Mouse (Mus musculus): ENCODE results near the gene Sgip1.

The Sgip1 gene

DNA sequence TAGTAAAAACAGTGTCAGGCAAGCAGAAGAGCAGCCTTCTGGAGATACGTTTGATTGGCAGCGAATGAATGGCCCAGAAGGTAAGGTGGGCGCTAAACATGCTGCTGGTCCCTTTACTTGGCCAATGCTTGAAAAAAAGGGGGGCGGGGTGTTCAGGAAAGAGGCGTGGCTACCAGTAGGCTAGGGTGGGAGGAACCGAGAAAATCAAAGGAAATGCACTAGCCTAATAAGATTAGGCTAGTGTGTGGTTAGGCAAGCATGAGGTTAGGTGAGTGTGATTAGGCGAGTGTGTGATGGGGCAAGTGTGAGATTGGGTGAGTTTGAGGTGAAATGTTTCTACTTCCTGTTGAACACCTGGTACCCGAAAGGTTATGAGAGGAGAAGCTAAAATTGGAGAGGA lies at the start of gene Sgip1:
TSS of gene Sgip1 (plus strand) at position 11 of the 400 bp plus-strand sequence.
- in situ Hi-C loops (cut with MboI, MseI) = no loop called here

DNA sequence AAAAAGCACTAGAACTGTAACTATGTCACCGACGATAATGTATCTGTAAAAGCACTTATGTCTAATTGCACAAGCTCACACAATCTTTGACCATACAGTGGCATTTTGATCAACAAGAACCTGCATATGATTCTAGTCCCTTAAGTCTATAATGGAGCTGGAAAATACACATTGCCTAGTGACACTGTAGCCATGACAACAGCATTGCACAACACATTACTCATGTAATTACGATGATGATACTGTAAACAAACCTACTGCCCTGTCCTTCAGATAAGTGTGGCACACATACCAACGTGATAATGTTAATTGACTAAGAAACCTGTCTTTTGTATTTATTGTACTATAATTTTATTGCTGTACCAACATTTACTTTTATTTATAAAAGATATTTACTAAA lies 49.7 kb upstream of the Sgip1 start:
- in situ Hi-C loops (cut with MboI, MseI) = no loop called here

DNA sequence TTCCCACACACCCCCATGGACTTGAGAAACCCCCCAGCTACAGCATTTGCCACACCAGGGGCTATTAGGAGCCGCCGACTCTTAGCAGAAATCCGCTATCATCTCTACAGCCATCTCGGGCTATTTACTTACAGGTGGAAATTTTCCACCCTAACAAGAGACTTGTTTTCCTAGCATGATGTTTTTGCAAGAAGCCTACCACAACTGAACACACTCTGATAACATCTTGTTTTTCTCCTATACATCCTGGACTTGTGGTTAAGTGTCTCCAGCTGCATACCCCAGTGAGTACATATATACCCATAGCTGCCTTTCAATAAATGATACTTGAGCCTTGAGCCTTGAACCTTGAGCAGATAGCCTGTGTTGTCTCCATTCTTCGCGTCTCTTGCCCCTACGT lies 43.1 kb upstream of the Sgip1 start:
- in situ Hi-C loops (cut with MboI, MseI) = no loop called here

DNA sequence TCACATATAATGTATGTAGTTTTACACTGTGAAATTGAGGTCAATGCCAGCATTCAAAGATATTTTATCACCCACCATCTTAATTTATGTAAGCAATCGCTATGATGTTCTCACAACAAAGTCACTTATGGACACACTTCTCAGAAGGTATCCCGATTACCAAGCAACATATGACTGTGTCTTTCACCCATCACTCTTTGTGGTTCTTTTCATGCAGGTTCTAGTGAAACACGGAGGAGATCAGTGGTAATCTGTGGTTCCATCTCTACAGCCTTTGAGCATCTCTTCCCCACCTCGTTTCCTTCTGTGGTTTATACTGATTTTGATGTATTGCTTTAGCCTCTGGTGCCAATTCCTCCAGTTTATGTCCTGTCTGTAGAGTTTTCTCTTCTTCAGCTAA lies 29.4 kb upstream of the Sgip1 start:
- in situ Hi-C loops (cut with MboI, MseI) = loop anchor here (5.0 to 10.0 kb wide), 2 partner anchors 229 to 263 kb away; partner anchors contain the start of gene Tctex1d1 (in 1 of the 2)

DNA sequence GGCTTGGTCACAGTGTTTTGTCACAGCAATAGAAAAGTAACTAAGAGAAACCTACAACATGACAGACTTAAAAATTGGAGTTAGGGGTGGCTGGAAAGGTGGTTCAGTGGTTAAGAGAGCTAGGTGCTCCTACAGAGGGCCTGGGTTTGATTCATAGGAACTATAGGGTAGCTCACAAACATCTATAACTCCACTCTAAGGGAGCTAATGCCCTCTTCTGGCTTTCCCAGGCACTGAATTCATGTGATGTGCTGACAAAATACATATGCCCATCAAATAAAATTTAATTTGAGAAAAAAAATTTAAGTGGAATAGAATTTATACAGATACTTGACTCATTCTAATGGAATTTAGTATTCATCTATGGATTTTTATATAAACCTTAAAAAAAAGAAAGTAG lies 25.6 kb upstream of the Sgip1 start:
- in situ Hi-C loops (cut with MboI, MseI) = loop anchor here in 1 of 2 experiments (5.0 to 10.0 kb wide), 2 partner anchors 53 to 259 kb away; partner anchors contain the start of gene Tctex1d1

DNA sequence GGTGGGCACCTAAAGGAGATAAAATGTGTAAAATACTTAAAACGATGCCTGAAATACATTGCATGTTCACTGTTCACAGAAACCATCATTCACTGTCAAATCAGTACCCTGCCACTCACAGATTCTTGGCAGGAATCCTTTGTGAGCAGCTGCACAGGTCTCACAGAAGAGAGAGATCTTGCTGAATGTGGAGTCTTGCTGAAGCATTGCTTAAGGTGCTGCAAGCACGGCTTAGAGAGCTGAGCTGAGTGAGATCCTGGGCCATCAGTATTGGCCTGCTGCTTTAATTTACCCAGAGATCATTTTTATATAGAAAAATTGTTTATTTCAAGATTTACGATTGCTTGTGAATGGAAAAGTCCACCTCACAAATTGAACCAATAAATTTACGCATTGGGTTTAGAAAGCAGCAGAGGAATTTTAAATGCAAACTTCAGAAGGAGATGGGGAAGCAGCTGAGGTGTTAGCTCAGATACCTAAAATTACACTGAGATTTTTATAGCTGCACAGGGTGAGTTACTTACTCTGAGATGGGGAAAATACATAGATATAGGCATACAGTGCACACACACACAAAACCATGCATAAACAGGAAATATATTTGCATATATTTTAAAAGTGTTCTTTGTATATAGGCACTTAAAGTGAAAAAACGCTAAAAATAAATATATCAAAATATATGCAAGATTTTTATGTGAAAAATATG lies 23.8 kb upstream of the Sgip1 start:
- in situ Hi-C loops (cut with MboI, MseI) = loop anchor here in 1 of 2 experiments (5.0 to 10.0 kb wide), 2 partner anchors 55 to 258 kb away; partner anchors contain the start of gene Tctex1d1

DNA sequence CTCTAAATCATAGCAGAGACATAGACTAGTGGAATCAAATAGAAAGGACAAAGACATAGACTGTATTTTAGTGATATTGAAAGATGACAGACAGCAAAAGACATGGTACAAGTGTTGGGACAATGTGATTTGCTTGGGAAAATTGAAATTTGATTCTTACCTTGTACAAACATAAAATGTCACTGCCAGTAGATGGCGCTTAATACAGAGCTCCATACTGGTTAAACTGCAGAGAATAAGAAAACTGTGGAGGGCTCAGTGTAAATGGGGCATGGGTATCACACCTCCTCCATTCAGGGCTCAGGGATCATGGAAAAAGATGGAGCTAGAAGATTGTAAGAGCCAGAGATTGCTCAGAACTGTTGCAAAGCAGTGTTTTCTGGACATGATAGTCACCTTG lies 21.6 kb upstream of the Sgip1 start:
- in situ Hi-C loops (cut with MboI, MseI) = loop anchor here in 1 of 2 experiments (5.0 to 10.0 kb wide), 2 partner anchors 57 to 255 kb away; partner anchors contain the start of gene Tctex1d1

DNA sequence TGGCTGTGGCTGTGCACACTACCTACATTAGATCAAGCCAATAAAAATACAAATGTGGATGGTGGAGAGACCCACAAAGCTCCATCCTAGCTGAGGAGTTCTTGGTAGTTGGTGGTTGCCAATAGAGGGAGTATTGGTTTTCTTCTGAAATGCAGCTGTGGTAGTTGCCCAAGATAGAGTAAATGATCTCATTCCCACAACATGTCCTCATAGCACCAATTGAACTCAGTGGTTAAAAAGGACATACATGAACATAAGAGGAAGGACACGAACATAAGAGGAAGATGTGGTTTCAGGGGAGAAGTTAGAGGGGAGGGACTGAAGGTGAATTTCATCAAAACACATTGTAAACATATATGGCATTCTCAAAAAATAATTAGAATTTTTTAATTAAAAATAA lies 21.1 kb upstream of the Sgip1 start:
- in situ Hi-C loops (cut with MboI, MseI) = loop anchor here in 1 of 2 experiments (5.0 to 10.0 kb wide), 2 partner anchors 58 to 255 kb away; partner anchors contain the start of gene Tctex1d1

DNA sequence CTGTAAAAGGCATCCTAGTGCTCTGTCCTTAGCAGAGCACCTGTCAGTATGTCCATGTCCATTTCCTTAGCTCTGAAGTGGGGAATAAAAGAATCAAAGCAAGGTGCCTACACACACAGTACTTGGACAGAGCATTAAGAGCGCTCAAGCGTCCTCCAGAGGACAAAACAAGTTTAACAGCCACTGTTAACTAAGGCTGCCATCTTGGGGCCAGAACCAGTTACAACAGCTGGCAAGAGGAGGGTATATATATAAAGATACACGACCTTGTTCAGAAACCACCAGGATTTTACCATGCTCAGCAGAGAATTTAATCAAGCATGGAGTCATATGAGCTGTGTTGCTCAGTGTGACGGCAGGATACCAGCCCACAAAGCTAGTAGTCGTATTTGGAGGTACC lies 16.7 kb upstream of the Sgip1 start:
- in situ Hi-C loops (cut with MboI, MseI) = no loop called here

DNA sequence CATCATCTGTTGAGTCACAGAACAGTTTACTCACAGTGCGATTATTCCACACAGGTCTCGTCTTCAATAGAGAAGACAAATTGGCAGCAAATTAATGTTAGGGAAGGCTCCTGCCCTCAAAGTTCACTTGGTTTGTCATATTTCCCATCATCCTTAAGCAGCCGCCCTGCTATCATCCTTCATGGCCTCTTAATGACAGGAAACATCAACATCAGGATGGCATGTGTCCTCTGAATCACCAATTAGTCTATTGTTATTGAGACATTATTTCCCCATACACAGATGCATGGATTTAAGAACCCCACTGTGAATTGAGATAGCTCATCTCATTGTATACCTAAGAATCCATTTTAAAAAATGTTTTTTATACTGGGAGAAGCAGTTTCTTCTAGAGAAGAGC lies 10.1 kb upstream of the Sgip1 start:
- in situ Hi-C loops (cut with MboI, MseI) = no loop called here

DNA sequence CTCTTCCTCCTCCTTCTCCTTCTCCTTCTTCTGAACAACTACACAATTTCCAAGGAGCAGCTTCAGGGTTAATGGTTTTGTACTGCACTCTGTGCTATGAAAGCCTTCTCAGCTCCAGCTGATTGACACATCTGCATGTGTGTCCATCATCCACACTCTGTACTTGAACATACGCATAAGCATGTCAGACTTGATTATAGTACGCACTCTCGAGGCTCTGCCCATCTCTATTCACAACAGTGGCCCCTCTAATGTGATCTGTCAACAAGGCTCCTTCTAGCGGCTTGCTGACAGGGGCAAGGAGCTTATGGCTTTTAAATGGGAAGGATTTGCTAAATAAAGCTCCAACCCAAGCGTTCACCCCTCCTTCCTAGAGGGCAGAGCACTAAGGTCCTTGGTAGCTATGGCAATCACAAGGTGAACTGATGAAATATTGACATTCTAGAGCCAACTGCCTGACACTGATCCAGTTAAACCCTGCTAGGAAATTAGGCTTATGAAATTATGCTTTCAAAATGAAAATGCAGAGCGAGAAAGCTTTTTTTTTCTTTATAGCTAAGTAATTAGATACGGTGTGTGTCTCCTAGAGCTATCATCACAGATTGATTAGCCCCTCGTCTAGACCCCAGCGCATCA lies 7.0 kb upstream of the Sgip1 start:
- in situ Hi-C loops (cut with MboI, MseI) = no loop called here

DNA sequence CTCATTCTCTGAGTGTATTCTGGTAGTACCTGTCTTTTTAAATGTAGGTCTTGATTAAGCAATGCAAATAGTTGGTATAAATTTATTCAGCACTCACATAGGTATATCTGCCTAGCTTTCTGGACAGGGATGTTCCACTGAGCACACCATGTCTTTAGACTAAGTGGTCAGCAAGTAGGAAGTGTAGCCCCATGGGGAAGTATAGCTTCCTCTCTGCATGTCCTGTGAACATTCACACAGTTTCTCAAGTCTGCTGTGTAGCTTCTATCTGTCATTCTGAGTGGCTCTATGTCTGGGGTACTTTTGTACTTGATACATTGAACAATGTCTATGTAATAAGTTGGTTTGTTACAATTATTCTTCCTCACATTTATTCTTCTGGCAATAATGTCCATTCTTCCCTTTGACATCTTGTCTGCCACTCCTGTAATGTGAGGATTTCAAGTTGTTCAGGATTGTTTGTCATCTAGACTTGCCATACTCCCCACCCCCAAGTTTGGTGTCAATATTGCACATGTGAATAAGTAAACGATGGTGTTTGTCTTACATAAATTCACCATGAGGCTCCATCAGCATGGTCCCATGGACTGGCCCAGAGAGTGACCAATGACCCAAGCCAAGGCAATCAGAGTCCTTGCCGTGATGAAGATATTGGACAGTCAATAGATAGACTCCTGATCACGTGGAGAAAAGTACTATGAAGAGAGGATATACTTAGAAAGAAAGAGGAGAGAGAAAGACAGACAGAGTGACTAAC lies 12.4 kb downstream of the Sgip1 start:
- in situ Hi-C loops (cut with MboI, MseI) = no loop called here

DNA sequence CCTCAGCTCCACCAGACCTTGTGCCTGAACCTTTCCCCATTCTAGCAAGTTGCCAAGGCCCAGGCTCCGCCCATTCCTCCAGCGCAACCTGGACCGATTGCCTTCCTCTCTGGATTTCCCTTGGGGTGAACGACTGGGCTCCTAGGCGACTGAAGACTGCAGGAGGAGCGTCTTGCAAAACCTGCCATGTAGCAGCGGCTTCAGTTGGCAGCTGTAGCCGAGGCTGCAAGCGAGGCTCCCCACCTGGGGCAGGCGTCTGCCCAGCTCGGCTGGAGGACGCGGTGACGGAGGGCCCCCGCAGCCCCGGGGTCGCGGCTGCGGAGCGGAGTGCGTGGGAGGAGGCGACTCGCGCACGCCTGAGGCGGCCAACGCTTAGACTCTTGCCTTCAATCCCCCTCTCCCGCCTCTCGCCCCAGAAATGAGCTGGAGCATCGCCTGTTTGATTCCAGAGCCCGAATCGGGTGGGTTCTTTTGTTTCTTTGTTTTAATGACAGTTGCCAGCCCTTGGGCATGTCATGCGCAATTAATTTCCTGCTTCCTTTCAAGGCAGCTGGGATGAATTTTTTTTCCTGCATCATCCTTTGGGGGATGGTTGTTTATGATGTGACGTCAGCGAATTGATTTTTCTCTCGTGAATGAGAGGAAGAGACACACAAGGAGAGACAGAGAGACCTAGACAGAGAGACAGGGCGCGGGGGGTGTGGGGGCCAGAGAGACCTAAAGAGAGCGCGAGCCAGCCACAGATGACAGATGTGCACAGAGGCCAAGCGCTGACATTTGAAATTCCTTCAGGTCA lies 18.2 kb downstream of the Sgip1 start:
- in situ Hi-C loops (cut with MboI, MseI) = no loop called here

DNA sequence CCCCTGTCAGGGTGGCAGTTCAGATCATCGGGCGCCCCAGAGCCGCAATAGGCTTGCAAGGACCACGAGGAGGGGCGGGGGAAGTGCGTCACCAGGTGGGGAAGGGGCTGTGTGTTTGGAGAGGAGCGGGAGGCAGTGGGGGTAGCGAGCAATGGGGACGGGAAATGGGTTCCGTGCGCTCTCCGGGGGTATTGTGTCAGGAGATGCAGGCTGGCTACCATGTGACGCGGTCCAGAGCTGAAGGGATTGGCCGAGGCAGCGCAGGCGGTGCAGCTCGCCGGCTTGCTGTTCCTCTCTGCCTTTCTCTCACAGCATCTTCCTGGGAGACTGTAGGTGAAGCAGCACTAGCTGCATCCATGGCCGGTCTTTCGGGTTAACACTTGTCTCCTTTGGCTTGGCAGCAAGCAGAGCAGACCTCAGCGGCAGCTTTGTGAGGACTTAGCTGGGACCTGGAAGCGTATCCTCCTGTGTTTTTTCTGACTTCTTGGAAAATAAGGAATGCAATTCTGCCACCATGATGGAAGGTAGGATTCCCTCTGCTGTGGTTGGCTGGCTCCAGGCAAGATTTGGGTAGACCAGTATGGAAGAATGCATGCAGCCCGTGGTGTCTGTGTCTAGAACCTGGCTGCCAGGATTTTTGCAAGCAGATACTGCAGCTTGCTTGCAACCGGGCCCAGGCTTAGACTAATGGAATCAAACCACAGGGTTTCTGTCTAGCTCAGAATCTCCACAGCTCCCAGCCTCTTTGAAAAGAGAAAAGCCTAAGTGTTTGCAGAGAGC lies 19.1 kb downstream of the Sgip1 start:
- in situ Hi-C loops (cut with MboI, MseI) = no loop called here

DNA sequence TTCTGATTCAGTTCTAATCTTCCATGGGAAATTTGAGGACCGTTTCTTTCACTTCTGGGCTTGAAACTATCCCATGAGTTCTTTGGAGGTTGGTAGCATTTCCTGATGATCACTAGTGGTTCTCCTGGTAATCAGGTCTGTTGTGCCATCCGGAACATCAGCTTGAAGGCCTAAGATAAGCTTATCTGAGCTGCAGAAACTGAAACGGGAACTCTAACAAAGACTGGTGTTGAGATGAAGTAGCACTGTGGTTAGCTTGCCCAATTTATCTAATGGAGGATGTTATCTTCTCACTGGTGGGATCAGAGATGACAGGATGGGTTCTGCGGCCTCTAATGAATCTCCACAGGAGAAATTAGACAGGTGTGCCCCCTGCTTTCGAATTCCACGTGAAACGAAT lies 21.0 kb downstream of the Sgip1 start:
- in situ Hi-C loops (cut with MboI, MseI) = no loop called here

DNA sequence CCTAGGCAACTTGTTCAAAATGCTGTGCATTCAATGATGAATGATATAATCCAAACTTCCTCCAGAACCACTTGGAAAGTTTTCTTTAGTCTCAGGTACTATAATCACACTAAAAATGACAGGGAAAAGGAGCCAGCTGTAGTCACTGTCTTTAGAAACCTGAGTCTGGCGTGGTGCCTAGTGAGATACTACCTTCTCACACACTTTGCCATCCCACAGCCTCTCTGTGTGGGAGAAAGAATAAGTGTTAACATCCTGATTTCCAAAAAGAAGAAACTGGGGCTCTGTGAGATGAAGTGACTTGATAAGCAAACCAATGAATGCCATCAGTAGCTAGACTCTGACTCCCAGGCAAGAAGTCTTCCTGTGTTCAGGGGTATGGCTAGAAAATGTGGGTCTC lies 28.0 kb downstream of the Sgip1 start:
- in situ Hi-C loops (cut with MboI, MseI) = no loop called here

DNA sequence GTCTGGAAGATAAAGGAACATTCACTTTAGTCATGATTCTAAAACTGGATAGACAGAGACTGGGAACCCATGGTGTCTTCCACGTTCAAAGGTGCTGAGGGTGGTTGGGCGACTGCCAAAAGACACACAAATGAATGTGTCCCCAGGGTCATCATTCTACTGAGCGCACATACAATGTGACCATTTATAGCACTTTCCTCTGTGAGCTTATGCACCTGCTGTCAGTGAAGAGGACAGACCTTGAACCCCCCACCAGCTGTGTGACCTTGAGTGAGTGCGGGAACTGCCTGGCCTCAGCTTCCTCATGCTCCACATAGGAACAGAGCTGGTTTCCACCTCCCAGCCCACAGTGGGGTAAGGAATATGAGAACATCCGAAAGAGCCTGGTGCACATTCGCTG lies 28.8 kb downstream of the Sgip1 start:
- in situ Hi-C loops (cut with MboI, MseI) = no loop called here

DNA sequence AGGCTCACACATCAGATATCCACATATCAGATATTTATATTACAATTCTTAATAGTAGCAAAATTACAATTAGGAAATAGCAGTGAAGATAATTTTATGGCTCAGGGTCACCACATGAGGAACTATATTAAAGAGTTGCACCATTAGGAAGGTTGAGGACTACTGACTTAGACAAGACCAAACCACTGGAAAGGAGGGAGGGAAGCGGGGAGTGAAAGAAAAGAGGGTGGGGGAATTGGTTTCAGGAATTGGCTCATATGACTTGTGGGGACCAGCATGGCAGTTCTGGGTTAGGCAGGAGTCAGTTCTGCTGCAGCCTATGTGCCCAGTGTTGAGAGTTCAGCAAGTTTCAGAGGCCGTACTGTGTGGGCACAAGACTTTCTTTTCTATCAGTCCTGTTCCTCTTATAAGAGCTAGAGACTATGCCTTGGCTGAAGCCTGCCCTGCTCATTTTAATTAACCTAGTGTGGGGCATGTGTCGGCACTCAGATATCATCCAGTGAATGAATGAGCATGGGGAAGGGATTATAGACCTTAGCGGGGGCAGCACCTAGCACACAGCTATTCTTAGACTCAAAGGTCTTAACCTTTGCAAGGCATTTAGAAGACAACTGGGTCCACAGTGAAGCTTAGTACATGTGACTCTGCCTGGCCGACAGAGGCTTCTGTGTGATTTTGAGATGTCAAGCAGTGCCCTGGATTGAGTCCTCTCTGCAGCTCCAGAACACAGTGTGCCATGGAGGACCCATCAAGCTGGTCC lies 30.7 kb downstream of the Sgip1 start:
- in situ Hi-C loops (cut with MboI, MseI) = no loop called here

DNA sequence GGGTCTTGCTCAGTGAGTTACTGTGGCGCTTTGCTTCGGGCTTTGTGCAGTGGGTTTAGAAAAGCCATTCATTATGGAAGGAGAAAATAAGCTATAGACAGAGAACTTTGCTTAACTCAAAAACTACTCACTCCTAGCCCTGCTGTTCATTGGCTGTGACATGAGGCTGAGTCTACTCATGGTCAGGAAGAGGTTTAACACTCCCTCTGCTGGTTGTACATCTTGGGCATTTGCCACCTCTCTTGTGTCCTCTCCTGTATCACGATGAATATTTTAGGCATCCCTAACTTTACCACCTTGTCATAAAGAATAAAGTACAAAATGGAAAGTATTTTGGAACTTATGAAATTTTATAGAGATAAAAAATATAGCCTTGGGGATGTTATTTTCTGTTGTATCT lies 32.1 kb downstream of the Sgip1 start:
- in situ Hi-C loops (cut with MboI, MseI) = no loop called here

DNA sequence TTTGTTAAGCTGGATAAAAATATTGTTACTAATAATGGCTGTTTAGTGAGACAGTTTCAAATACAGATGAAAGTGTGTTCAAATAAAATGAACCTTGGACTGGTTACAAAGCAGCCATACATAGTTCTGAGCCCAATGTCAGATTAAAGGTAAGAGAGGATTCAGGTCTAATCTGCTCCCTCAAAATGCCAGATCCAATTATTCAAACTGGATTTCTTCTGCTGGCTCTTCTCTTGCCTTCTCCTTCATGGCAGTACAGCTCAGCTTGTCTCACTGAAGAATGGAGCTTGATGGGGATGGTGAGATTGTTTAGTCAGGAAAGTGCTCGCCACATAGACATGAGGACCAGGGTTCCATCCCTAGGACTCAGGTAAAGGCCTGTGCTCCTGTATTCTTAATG lies 32.7 kb downstream of the Sgip1 start:
- in situ Hi-C loops (cut with MboI, MseI) = no loop called here

Measured in T-helper 17 cell (primary cell).